Mouse (Mus musculus): ENCODE results near the gene Slc47a1.
"Not testable (repeated sequence)": the region's sequence is repeated elsewhere in the genome, so short reads cannot be mapped to it uniquely, and the experiment has no call there.

The Slc47a1 gene

DNA sequence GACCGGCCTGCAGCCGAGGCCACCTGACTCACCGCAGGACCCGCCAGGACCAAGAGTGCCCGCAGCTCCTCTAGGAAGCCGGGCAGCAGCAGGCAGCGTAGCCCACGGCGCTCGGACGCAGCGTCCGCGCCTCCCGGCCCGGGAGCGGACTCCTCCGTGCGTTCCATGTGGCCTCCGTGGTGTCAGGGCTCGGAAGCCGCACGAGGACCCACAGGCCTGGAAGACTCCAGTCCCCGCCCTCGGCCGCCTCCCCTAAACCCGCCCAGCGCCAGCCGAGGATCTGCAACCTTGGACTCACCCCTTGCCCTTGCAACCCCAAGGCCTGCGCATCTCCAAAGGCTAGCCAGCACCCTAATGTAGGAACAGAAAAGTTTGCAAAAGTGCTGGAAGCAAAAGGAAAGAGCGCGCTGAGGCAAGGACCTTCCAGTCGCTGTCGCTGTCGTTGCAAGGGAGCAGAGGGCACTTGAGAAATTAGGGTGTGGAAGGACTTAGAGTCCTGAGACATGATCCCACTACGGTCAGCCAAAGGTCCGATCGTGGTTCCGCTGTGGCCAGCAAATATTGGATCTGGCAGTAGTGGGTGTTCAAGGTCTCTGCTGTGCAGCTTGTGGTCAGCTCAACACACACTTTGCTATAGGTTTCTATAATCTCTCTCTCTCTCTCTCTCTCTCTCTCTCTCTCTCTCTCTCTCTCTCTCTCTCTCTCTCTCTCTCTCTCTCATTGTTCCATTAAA lies at the start of gene Slc47a1:
TSS of gene Slc47a1 (minus strand) at position 465 of the 733 bp plus-strand sequence.
- no peak for DNase-seq (ENCODE audit: low read depth, low spot score)

DNA sequence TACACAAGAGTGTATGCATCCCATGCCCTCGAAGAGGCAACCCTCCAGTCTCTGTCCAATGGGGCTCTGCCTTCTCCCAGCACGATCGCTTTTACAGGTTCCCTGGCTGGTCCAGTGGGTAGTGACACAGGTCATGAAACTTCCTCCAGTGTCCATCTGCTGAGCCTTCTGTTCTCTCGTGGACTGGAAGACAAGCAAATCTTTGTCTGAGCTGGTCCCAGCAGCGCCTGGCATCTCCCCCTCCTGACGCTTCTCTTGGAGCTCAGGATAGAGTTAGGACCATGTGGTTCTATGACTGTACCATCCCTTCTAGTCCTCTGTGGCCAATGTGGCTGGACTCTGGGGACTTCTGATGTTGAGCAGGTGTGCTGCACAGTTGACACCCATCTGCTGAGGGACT lies 41.1 kb upstream of the Slc47a1 start:
- no peak for DNase-seq (ENCODE audit: low read depth, low spot score)

DNA sequence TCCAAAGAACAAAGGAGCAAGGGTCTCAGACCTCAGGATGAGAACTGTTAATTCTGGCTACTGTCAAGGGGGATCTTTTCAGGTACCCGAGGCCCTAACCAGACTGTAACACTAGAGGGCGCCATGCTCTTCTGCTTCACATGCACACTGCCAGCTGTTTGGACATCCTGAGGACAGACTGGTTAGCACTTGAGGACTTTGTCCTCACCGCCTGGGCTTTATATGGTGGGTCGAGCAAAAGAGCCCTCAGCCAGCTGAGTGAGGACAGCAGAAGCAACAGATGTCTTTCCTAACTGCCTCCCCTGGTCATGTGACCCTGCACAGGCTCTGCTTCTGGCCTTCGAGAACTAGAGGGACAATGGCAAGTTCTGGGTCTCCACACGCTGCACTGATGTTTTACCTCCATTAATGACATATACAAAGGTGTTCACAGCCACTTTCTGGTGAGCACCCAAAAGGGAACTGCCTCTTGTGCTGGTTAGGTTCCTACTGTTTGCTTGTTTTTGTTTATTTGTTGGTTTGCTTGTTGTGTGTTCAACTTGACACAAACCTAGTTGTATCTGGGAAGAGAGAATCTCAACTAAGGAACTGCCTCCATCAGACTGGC lies 39.9 kb upstream of the Slc47a1 start:
- peak; percentile 57 for DNase-seq (ENCODE audit: low read depth, low spot score)

GRCm38 (mm10) chr11:61416540-61416939 lies 38.4 kb upstream of the Slc47a1 start:
- DNase-seq (ENCODE audit: low read depth, low spot score): not testable (repeated sequence)

GRCm38 (mm10) chr11:61415444-61415843 lies 37.3 kb upstream of the Slc47a1 start:
- DNase-seq (ENCODE audit: low read depth, low spot score): no peak

- no peak for DNase-seq (ENCODE audit: low read depth, low spot score)
Measured at GRCm38 (mm10) chr11:61414560-61414959, 36.4 kb upstream of the Slc47a1 start.

DNA sequence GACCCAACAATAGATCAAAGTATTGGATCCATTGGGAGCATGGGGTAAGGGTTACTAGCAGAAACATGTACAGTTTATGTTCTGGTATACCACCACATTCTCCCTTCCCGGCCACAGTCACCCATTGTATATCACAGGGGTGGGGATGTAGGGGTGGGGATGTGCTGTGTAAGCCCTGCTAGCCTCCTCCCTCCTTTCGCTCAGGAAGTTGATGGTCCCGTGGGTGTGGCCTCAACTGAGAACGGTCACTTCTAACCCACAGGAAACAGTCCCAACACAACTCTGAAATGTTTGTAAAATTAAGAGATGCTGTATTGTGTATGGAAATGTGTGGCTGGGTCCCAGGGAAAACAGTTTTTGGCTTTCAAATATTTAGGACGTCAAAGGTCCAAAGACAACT lies 35.3 kb upstream of the Slc47a1 start:
- no peak for DNase-seq (ENCODE audit: low read depth, low spot score)

DNA sequence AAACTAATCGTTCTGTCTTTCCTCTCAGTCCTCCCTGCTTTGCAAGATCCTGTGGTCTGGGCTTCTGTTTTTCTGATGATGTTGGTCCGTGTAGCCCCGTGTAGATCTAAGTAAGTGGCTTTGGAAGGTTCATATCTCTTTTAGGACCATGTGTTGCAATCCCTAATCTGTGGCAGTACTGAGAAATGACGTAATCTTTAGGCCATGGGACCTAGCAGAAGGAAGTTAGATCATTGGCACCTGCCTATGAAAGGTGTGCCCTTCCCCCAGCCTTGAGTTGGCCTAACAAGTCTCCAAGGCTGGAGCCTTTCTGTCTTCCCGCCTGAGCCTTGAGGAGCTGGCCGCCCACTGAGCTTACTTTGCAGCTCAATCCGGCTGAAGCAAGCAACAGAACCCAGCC lies 33.7 kb upstream of the Slc47a1 start:
- DNase-seq (ENCODE audit: low read depth, low spot score): no peak

DNA sequence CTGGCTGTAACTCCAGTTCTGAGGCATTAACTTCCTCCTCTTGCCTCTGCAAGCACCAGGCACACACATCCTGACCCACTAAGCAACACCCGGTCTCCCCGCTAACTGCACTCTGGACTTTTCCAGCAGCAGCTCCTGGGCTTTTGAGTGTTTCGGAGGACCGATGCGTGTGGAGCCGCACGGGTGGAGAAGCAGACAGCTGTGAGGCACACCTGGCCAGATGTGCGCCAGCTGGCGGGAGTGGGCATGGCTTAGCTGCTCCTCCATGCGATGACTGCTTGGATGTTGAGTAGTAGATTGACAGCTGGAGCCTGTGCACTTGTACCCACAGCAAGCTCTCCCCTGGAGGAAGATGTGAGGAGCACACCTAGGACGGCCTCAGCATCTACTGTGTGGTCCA lies 33.1 kb upstream of the Slc47a1 start:
- DNase-seq (ENCODE audit: low read depth, low spot score): no peak

DNA sequence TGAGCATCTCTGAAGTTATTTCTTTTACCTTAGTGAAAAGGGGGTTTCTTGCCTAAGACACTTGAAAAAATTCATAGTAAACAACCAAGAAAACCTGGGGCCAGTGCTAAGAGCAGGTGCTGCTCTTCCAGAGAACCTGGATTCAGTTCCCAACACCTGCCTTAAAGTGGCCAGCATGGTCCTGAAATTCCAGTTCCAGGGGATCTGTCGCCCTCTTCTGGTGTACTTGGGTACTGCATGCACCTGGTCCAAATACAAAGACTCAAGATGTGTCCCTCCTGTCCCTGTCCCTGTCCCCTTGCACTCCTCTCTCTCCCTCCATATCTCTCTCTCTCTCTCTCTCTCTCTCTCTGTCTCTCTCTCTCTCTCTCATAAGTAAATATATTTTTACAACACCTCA lies 32.0 kb upstream of the Slc47a1 start:
- DNase-seq (ENCODE audit: low read depth, low spot score): peak; percentile 61

DNA sequence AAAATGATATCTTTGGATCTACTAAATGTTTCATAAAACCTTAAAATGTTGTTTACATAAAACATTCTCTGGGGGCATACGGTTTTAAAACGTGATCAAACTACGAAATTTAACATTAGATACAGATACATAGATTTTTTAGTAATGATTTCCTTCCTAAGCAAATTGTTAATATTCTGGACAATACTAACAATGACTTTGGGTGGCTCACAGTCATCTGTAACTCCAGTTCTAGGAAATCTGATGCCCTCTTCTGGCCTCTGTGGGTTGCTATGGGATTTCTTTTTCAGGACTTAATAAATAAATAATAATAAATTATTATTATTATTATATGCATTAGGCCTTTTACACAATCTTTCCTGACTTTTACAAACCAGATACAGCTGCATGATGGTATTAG lies 30.9 kb upstream of the Slc47a1 start:
- DNase-seq (ENCODE audit: low read depth, low spot score): no peak

DNA sequence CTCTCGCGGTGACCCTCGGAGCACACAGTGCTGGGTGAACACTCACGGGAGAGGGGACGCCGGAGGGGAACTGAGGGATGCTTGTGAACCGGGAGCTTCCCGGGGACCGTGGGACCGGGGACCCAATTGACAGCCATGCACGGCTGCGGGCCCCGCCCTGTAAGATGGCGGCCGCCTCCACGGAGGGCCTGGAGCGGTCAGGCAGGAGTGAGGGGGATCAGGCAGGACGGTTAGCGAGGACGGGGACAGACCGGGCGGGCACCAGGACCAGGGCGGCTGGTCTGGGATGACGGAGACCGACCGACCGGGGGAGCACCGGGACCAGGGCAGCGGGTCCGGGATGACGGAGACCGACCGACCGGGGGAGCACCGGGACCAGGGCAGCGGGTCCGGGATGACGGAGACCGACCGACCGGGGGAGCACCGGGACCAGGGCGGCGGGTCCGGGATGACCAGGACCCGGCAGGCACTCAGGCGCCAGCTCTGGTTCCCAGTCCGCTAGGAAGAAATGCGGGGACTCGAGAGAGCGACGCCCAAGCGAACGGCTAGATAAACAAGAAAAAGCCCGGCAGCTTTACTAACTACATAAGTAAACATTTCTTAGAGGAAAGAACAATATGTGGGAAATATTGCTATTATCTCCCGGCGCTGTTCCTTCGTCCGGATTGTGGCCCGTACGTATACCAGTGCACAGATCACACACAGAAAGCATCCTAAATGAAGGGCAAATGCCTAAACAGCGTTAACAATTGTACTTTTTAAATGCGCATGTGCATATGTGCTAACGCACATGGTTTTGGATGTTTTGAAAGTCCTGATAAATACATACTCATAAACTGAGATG lies 30.3 kb upstream of the Slc47a1 start:
- DNase-seq (ENCODE audit: low read depth, low spot score): peak; percentile 26

DNA sequence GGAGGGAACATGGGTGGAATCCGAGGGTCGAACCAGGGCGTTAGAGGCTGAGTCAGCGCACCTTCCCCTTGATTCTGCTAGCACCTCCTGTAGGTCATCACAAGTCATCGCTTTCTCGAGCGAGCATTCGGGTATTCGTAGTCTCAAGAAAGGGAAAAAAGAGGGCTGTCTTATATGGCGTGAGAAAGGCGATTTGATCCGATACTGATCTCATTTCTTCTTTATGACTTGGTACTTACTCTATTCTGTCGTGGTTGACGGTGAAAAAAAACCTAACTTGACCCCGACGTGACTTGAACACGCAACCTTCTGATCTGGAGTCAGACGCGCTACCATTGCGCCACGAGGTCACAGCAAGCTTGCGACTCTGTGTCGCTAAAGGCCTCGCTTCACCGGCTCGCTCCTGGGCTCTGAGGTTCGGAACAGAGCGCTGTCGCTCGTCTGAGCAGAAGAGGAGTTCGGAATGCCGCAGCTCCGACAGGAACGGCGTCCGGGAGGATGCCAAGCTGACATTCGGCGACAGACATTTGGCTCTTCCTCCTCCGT lies 29.6 kb upstream of the Slc47a1 start:
- peak; percentile 73 for DNase-seq (ENCODE audit: low read depth, low spot score)

- no peak for DNase-seq (ENCODE audit: low read depth, low spot score)
Measured at GRCm38 (mm10) chr11:61401794-61402193, 23.6 kb upstream of the Slc47a1 start.

GRCm38 (mm10) chr11:61400681-61401346 lies 22.7 kb upstream of the Slc47a1 start:
- no peak for DNase-seq (ENCODE audit: low read depth, low spot score)

- DNase-seq (ENCODE audit: low read depth, low spot score): not testable (repeated sequence)
Measured at GRCm38 (mm10) chr11:61397423-61398043, 19.4 kb upstream of the Slc47a1 start.

- DNase-seq (ENCODE audit: low read depth, low spot score): no peak
Measured at GRCm38 (mm10) chr11:61388936-61389335, 10.8 kb upstream of the Slc47a1 start.

GRCm38 (mm10) chr11:61388012-61388411 lies 9.9 kb upstream of the Slc47a1 start:
- peak; percentile 48 for DNase-seq (ENCODE audit: low read depth, low spot score)

DNA sequence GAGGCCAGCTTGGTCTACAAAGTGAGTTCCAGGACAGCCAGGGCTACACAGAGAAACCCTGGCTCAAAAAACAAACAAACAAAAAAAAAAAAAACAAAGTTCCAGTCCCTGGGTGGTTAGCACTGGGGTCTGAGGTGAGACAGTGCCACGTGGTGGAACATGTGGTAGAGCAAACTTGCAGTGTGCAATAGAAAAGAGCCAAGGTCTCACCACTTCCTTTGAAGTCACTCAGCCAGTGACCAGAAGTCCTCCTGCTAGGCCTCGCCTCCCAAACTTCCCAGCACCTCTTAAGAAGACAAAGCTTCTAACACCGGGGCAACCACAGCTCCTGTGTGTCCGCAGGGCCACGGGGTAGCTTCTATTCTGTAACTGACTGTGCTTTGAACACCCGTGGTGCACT lies 9.1 kb upstream of the Slc47a1 start:
- no peak for DNase-seq (ENCODE audit: low read depth, low spot score)

DNA sequence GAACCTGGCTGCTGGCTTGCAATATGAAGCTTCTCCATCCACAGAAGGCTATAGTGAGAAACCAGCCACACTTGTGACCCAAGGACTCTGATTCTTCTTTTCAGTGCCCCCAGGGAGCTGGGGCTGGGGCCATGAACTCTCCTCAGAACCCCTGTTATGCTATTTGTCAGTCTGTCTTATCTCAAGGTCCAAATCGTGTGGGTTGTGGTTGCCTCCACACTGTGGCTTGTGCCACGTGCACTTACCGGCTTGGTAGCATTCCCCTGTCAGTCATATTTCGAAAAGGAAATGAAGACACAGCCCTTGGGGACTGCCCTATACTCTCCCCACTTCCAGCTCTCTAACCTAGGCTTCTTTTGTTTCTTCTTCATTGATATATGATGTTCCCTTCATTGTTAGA lies 7.6 kb upstream of the Slc47a1 start:
- no peak for DNase-seq (ENCODE audit: low read depth, low spot score)

DNA sequence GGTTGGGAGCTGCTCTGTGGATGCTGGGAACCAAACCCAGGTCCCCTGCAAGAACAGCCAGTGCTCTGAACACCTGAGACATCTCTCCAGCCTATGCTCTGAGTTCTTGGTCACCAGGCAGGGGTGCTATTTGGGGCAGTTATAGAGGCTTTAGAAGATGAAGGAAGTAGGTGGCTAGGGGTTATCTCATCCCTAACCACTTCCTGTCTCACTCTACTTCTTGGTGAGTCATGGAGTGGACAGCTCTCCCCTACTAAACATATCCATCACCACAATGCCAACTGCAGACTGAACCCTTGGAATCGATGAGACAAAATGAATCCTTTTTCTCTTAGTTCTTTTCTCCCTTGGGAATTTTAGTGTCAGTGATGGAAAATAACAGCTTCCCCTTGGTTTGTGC lies 3.1 kb upstream of the Slc47a1 start:
- DNase-seq (ENCODE audit: low read depth, low spot score): no peak

All from retina, adult 2 months (tissue).